Mouse (Mus musculus) bone marrow macrophage, adult 2 months (primary cell): Measurements from ENCODE around the gene Zfp865. TPM values are rescaled to one million over a fixed set of nuclear protein-coding genes. Genes with fewer than 3 reads are reported as not detected.

Experiments
- H3K27ac ChIP-seq: 2 replicates; pipeline ENCODE4 v1.5.1; 2012; ENCODE audit warnings: low read depth, low read length; ENCODE audit not compliant: insufficient read depth
- H3K4me1 ChIP-seq: 2 replicates; pipeline ENCODE4 v1.6.1; 2012; ENCODE audit warnings: low read length; ENCODE audit not compliant: control insufficient read depth, insufficient read depth
- H3K4me3 ChIP-seq: 2 replicates; pipeline ENCODE4 v1.5.1; 2012; ENCODE audit warnings: mild to moderate bottlenecking, low read length, moderate library complexity; ENCODE audit not compliant: insufficient read depth
- CTCF ChIP-seq: IDR thresholded peaks from 2 replicates; pipeline ENCODE4 v1.5.1; 2012; ENCODE audit warnings: low read depth, mild to moderate bottlenecking, low read length, moderate library complexity
- POLR2A ChIP-seq: IDR thresholded peaks from 2 replicates; pipeline ENCODE4 v1.6.1; 2012; ENCODE audit warnings: mild to moderate bottlenecking, low read depth, low read length, borderline replicate concordance
- polyA plus RNA-seq: library from polyadenylated mRNA; stranded (reverse); fragments of >200 nt; gene quantifications from 2 replicates; pipeline ENCODE4 v1.2.4, GENCODE M21; 2012; ENCODE audit not compliant: missing spikeins, insufficient read depth, insufficient read length

Zfp865 gene
- polyA plus RNA-seq, 1 experiment: 30.1 TPM

DNA sequence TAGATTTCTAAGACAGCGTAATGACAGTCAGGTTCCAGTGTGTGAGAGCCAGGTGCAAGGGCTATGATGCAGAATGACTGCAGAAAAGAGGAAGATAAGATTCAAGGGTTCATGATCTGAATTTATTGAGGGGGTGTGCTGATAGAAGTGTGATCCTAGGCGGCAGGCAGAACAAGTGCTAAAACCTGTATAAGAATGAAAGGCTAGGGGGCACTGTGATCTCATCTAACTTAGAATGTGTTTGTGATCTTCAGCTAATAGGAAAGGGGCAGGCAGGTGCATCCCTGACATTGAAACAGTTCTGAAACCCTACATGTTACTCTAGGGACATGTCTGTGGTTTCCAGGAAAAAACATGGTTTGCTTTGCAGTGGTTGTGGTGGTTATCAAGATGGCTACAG, 25.9 kb downstream of the Zfp865 start:
- no peak for TF ChIP-seq POLR2A
- no peak for TF ChIP-seq CTCF
- Histone ChIP-seq H3K4me1 (peaks cover 6% of the 10 kb centered on the region), H3K27ac (no peak overlapping the region), H3K4me3 (no peak overlapping the region)

DNA sequence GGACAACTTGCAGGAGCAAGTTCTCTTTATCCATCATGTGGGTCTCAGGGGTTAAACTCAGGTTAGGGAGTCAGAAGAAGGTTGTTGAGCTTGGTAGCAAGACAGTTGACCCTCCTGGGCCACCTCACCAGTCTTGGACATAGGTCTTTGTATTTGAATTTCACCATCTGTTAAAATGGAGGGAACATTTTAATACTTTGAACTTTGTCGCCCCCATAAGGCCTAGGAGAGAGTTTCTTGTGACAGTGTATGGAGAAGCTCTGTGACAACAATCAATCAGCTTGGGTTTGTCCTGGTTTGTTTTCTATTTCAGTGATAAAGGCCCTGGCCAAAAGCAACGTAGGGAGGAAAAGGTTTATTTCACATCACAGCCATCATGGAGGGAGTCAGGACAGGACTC, 27.1 kb downstream of the Zfp865 start:
- Histone ChIP-seq H3K4me3 (no peak overlapping the region), H3K4me1 (peaks cover 6% of the 10 kb centered on the region), H3K27ac (no peak overlapping the region)
- TF ChIP-seq POLR2A (no peak), CTCF (no peak)

DNA sequence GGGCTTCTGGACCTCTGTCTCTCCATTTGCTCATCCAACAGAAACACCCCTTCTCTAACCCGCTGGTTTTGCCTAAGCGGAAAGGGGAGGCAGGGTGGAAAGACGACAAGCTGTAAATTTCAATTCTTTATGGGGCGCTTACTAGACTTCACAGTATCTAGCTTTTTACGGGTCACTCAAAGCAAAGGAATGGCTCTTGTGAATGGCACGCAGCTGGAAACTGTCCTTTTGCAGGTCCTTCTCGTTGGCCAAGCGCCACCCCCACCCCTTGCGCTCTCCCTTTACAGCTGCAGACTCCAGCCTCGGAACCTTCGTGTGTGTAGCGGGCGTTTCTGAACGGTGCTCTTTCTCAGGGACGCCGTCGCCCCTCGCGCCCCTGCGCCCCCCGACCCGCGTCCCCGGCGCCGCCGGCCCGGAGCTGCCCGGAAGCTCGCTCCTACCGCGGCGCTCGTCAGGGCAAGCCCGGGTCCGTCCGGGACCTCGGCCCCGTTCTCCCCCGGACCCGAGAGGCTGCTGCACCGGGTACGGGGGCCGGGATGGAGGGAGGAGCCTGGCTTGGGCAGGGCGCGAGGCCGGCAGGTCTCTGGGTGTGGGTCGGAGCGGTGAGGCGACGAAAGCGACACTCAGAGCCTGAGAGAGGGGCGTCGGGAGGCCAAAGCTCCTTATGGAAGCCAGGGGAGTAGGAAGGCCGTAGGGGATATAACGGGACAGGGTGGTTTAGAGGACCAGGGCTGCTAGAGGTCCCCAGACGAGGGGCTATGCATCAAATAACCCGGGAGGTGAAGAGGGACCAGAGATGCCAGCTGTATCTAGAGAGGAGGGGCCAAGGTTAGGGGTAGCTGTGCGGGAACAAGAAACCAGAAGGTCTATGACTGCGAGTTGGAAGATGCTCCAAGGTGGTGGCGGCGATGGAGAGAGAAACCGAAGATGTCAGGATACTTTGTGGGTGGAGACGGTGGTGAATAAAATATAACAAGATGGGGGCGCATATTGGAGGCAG, 31.3 kb downstream of the Zfp865 start, which contains the start of gene Zfp580:
Zfp580 (plus strand) TSS at position 346 of the 1,000 bp plus-strand sequence.
- Histone ChIP-seq H3K4me1 (peaks cover 12% of the 10 kb centered on the region), H3K4me3 (peak within 1 kb of the TSS; percentile 69), H3K27ac (peak within 1 kb of the TSS; percentile 1; the same call in 1 of the 2 replicates)
- no peak for TF ChIP-seq CTCF
- no peak for TF ChIP-seq POLR2A

DNA sequence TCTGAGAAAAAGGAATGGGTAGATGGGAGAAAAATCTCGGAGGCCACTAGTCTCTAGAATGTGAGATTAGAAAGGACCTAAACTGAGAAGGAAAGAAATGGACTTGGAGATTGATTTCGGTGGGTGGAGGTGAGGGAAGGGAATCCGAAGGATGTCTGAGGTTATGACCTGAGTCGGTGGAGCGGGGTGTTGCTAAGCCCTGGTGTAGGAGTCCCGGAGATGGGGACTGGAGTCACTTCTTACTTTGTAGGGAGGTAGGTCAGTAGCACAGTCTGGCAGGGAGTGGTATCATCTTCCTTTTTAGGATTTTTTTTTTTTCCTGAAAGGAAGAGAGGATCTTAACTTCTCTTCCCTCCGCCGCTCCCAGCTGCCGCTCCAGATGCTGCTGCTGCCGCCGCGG, 32.3 kb downstream of the Zfp865 start:
- Histone ChIP-seq H3K4me3 (peak overlapping the region; percentile 69), H3K4me1 (peaks cover 18% of the 10 kb centered on the region), H3K27ac (no peak overlapping the region)
- no peak for TF ChIP-seq CTCF

DNA sequence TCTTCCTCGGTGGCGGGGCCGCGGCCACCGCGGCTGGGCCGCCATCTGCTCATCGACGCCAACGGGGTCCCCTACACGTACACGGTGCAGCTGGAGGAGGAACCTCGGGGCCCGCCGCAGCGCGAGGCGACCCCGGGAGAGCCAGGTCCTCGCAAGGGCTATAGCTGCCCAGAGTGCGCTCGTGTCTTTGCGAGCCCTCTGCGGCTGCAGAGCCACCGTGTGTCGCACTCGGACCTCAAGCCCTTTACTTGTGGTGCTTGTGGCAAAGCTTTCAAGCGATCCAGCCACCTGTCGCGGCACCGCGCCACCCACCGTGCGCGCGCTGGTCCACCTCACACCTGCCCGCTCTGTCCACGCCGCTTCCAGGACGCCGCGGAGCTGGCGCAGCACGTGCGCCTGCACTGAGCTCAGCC, 32.8 kb downstream of the Zfp865 start:
- TF ChIP-seq CTCF (no peak), POLR2A (no peak)
- no peak overlapping the region for H3K27ac ChIP-seq
- peaks cover 23% of the 10 kb centered on the region for H3K4me1 ChIP-seq
- H3K4me3 ChIP-seq: peak overlapping the region; percentile 69

DNA sequence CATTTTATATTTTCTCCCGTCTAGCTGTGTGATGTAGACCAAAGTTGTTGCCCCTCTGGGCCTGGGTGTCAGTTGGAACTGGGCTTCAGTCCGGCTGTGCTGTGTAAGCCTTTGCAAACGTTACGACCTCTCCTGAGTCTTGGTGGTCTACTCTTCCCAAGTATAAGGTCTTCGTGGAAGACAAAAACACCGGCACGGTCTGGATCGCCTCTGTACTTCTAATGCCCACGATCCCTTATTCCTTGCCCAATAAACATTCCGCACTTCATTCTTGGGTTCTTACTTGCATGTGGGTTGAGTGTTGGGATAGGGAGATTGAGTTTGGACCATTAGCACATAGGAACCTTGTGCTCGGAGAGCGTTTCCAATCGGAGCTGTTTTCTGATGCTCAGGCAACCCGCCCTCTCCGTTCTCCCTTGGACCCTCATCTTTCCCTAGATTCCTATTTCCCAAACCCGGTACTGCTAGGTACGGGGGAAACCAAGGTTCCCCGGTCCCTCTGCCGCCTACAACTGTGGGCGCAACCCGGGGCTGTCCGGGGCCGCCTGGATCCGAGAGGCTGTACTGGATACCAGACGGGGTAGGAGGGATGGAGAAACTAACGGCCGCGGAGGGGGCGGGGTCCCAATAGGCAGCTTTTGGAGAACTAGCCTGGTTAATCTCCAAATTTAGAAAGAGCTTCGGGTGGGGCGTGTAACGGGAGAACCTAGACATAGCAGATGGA, 33.4 kb downstream of the Zfp865 start:
- Histone ChIP-seq H3K27ac (no peak overlapping the region), H3K4me3 (peak overlapping the region; percentile 69), H3K4me1 (peaks cover 29% of the 10 kb centered on the region)
- no peak for TF ChIP-seq CTCF
- TF ChIP-seq POLR2A: no peak

DNA sequence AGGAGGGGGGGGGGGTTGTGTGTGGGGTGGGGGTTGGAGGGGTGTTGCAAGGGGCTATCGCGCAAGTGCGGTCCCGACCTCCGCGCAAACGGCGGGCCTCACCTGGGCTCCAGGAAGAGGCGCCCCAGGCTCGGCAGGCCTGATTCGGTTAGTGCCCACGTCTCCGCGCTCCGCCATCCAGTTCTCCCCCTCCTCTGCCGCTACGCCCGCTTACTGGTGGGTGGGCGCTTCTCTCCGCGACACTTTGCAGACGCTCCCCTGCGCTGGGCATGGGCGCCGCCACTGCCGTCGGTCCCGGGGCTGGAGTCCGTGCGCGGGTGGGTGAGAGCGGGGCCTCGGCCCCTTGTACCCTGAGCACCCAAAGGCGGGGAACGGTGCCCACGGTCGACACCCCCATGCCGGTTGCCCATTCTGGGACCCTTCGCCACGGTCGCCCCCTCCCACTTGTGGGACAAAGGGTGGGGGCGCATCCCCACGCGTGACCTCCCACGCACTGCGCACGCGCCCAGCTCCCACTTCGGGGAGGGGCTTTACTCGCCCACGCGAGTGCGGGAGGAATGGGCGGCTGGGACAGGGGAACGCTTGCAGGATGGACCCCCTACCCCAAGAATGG, 36.6 kb downstream of the Zfp865 start:
- TF ChIP-seq POLR2A (no peak), CTCF (no peak)
- Histone ChIP-seq H3K4me3 (no peak overlapping the region; the same call in 1 of the 2 replicates), H3K4me1 (peaks cover 38% of the 10 kb centered on the region), H3K27ac (no peak overlapping the region)

DNA sequence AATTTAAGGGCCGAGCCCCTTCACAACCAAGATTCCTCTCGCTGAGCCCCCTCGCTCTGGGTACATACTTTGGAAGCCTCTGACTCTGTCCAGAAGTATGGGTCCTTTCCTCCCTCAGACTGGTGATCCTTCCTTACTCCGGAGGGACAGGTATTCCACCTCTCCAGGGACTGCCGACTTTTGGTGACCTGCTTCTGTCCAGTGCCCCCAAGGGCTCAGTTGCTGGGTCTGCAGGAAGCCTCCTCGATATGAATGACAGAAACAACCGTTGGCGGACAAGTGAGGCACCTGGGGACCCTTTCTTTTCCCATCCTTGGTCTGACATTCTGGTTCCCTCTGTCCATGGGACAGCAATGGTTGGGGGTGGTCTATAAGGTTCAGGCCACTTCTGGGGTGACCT, 37.2 kb downstream of the Zfp865 start:
- H3K4me1 ChIP-seq: peaks cover 38% of the 10 kb centered on the region
- H3K27ac ChIP-seq: peak overlapping the region; percentile 91
- TF ChIP-seq CTCF: no peak
- TF ChIP-seq POLR2A: no peak
- H3K4me3 ChIP-seq: no peak overlapping the region

DNA sequence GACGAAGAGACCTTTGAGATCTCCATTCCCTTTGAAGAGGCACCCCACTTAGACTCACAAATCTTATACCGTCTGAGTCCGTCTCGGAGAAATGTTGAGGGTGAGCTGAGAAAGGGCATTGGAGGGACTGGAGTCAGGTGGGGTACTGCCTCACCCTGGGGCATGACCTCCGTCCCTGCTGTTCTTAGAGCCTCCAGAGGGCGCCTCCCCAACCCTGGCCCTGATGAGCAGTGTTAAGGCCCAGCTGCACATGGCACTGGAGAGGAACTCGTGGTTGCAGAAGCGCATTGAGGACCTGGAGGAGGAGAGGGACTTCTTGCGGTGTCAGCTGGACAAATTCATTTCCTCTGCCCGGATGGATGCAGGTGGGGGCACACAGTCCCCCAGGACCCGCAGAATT, 37.6 kb downstream of the Zfp865 start:
- TF ChIP-seq POLR2A (no peak), CTCF (peak; percentile 8; the same call in 1 of the 2 replicates)
- Histone ChIP-seq H3K4me1 (peaks cover 38% of the 10 kb centered on the region), H3K4me3 (no peak overlapping the region)

GRCm38 (mm10) chr7:5058631-5059030, 38.5 kb downstream of the Zfp865 start:
- Histone ChIP-seq H3K4me1 (peaks cover 31% of the 10 kb centered on the region), H3K4me3 (no peak overlapping the region), H3K27ac (peak overlapping the region; percentile 91)
- TF ChIP-seq POLR2A (no peak), CTCF (no peak)

More for the DNA sequence above, 37.6 kb downstream of the Zfp865 start:
- H3K27ac ChIP-seq: peak overlapping the region; percentile 91
